Mouse (Mus musculus) C2C12 (cell line): ENCODE measurements around the gene Nlrp4a.
"Not testable (repeated sequence)": the region's sequence is repeated elsewhere in the genome, so short reads cannot be mapped to it uniquely, and the experiment has no call there.

Experiments
- CEBPB ChIP-seq: IDR thresholded peaks from one replicate; pipeline ENCODE4 v1.6.1; 2011; ENCODE audit warnings: low read depth, mild to moderate bottlenecking, control low read depth, moderate library complexity
- CTCF ChIP-seq: IDR thresholded peaks from one replicate; pipeline ENCODE4 v1.5.1; 2011; ENCODE audit not compliant: control insufficient read depth, insufficient read depth, insufficient read length
- MAX ChIP-seq: IDR thresholded peaks from one replicate; pipeline ENCODE4 v1.6.1; 2011; ENCODE audit warnings: mild to moderate bottlenecking, control low read depth
- MYOD1 ChIP-seq: IDR thresholded peaks from one replicate; pipeline ENCODE4 v1.6.1; 2011; ENCODE audit warnings: low read depth; ENCODE audit not compliant: control insufficient read depth, insufficient read length
- USF1 ChIP-seq: IDR thresholded peaks from one replicate; pipeline ENCODE4 v1.6.1; 2011; ENCODE audit warnings: low read depth, mild to moderate bottlenecking, control low read depth, moderate library complexity

GRCm38 (mm10) chr7:26386691-26387090 lies 48.2 kb upstream of the Nlrp4a start:
- not testable (repeated sequence) for TF ChIP-seq CTCF, USF1, MYOD1, MAX, CEBPB
